Mouse (Mus musculus): ENCODE results near the gene Gm21976. TPM values are rescaled to one million over a fixed set of nuclear protein-coding genes. Genes with fewer than 3 reads are reported as not detected.

Gm21976 gene
- polyA plus RNA-seq, 1 experiment = not detected

DNA sequence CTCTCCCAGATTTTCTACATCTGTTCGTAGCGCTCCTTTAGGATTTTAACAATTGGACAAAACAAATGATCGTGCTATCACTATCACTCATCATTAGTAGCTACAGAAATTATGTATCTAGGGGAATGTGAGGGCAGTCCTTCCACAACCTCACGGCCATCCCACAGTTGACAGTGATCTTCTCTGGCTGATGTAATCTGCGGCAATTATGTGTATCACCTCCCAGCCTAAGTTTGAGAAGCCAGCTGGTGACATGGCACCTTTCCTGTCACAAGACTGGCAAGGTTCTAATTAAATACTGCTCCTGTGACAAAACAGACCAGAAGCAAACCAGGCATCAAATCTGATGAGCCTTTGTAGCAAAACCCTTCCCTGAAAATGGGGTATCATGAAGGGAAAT is 28.3 kb downstream of the Gm21976 start:
- no peak for DNase-seq (ENCODE audit: low read depth in 1 of 2, low spot score in 2 of 2)
- H3K36me3 ChIP-seq (ENCODE audit: control insufficient read depth, insufficient read depth, low read length) = peaks cover 26% of the 10 kb centered on the region
- no peak overlapping the region for H3K27ac ChIP-seq (ENCODE audit: insufficient read depth, low read length)
- H3K27me3 ChIP-seq (ENCODE audit: control insufficient read depth, insufficient read depth, low read length) = no peaks in the 10 kb centered on the region
- H3K4me1 ChIP-seq (ENCODE audit: control insufficient read depth, insufficient read depth, insufficient read length) = no peaks in the 10 kb centered on the region
- TF ChIP-seq CTCF (IDR thresholded peaks at IDR 0.05; ENCODE audit: extremely low read depth, insufficient read depth, insufficient read length, insufficient replicate concordance) (no peak), POLR2A (IDR thresholded peaks at IDR 0.05; ENCODE audit: low read depth, low read length) (no peak)
- H3K4me3 ChIP-seq (ENCODE audit: extremely low read depth, insufficient read depth, insufficient read length) = no peak overlapping the region
- WGBS = 92% methylated on average over 5 of the region's 5 CpGs

GRCm38 (mm10) chr13:98308724-98309123 is 29.0 kb downstream of the Gm21976 start:
- H3K27ac ChIP-seq (ENCODE audit: insufficient read depth, low read length) = no peak overlapping the region
- H3K4me1 ChIP-seq (ENCODE audit: control insufficient read depth, insufficient read depth, insufficient read length) = no peaks in the 10 kb centered on the region
- DNase-seq (ENCODE audit: low read depth in 1 of 2, low spot score in 2 of 2) = no peak
- no peak overlapping the region for H3K4me3 ChIP-seq (ENCODE audit: extremely low read depth, insufficient read depth, insufficient read length)
- 90% methylated on average over 4 of the region's 4 CpGs for WGBS
- no peaks in the 10 kb centered on the region for H3K27me3 ChIP-seq (ENCODE audit: control insufficient read depth, insufficient read depth, low read length)
- peaks cover 28% of the 10 kb centered on the region for H3K36me3 ChIP-seq (ENCODE audit: control insufficient read depth, insufficient read depth, low read length)
- TF ChIP-seq POLR2A (IDR thresholded peaks at IDR 0.05; ENCODE audit: low read depth, low read length) = no peak
- TF ChIP-seq CTCF (IDR thresholded peaks at IDR 0.05; ENCODE audit: extremely low read depth, insufficient read depth, insufficient read length, insufficient replicate concordance) = no peak

GRCm38 (mm10) chr13:98311597-98311996 is 31.9 kb downstream of the Gm21976 start:
- TF ChIP-seq POLR2A (IDR thresholded peaks at IDR 0.05; ENCODE audit: low read depth, low read length) (no peak), CTCF (IDR thresholded peaks at IDR 0.05; ENCODE audit: extremely low read depth, insufficient read depth, insufficient read length, insufficient replicate concordance) (no peak)
- no peak for DNase-seq (ENCODE audit: low read depth in 1 of 2, low spot score in 2 of 2)
- peaks cover 31% of the 10 kb centered on the region for H3K36me3 ChIP-seq (ENCODE audit: control insufficient read depth, insufficient read depth, low read length)
- no peak overlapping the region for H3K4me3 ChIP-seq (ENCODE audit: extremely low read depth, insufficient read depth, insufficient read length)
- H3K27me3 ChIP-seq (ENCODE audit: control insufficient read depth, insufficient read depth, low read length) = no peaks in the 10 kb centered on the region
- no peak overlapping the region for H3K27ac ChIP-seq (ENCODE audit: insufficient read depth, low read length)
- H3K4me1 ChIP-seq (ENCODE audit: control insufficient read depth, insufficient read depth, insufficient read length) = peaks cover 2% of the 10 kb centered on the region; the same call in 1 of the 2 replicates
- 97% methylated on average over 5 of the region's 5 CpGs for WGBS

GRCm38 (mm10) chr13:98313631-98314030 is 33.9 kb downstream of the Gm21976 start:
- DNase-seq (ENCODE audit: low read depth in 1 of 2, low spot score in 2 of 2) = no peak
- Histone ChIP-seq H3K27ac (ENCODE audit: insufficient read depth, low read length) (no peak overlapping the region), H3K36me3 (ENCODE audit: control insufficient read depth, insufficient read depth, low read length) (peaks cover 27% of the 10 kb centered on the region), H3K4me3 (ENCODE audit: extremely low read depth, insufficient read depth, insufficient read length) (no peak overlapping the region), H3K4me1 (ENCODE audit: control insufficient read depth, insufficient read depth, insufficient read length) (peaks cover 2% of the 10 kb centered on the region; the same call in 1 of the 2 replicates), H3K27me3 (ENCODE audit: control insufficient read depth, insufficient read depth, low read length) (no peaks in the 10 kb centered on the region)
- TF ChIP-seq POLR2A (IDR thresholded peaks at IDR 0.05; ENCODE audit: low read depth, low read length) = no peak
- TF ChIP-seq CTCF (IDR thresholded peaks at IDR 0.05; ENCODE audit: extremely low read depth, insufficient read depth, insufficient read length, insufficient replicate concordance) = no peak
- WGBS = 80% methylated on average over 7 of the region's 7 CpGs

DNA sequence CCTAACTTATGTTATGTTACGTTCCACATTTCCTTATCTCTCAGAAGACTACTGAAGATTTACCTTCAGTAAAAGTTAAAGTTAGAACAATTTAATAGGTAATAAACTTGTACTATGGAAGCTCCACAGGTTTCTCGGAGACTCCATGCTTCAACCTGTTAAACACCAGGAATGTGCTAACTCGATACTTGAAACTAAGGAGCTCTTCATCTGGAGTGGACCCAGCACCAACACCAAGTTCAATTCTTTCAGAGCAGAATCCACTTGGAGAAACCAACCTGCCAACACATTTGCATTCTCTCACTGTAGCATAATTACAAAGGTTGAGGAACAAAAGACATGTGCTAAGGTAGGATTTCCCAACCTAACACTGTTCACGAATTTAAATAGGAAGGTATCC is 35.4 kb downstream of the Gm21976 start:
- DNase-seq (ENCODE audit: low read depth in 1 of 2, low spot score in 2 of 2) = no peak
- WGBS = 79% methylated on average over 4 of the region's 4 CpGs
- Histone ChIP-seq H3K27me3 (ENCODE audit: control insufficient read depth, insufficient read depth, low read length) (no peaks in the 10 kb centered on the region), H3K27ac (ENCODE audit: insufficient read depth, low read length) (no peak overlapping the region), H3K4me1 (ENCODE audit: control insufficient read depth, insufficient read depth, insufficient read length) (peaks cover 2% of the 10 kb centered on the region; the same call in 1 of the 2 replicates), H3K36me3 (ENCODE audit: control insufficient read depth, insufficient read depth, low read length) (peaks cover 23% of the 10 kb centered on the region), H3K4me3 (ENCODE audit: extremely low read depth, insufficient read depth, insufficient read length) (no peak overlapping the region)
- no peak for TF ChIP-seq CTCF (IDR thresholded peaks at IDR 0.05; ENCODE audit: extremely low read depth, insufficient read depth, insufficient read length, insufficient replicate concordance)
- TF ChIP-seq POLR2A (IDR thresholded peaks at IDR 0.05; ENCODE audit: low read depth, low read length) = no peak

GRCm38 (mm10) chr13:98316140-98316479 is 36.4 kb downstream of the Gm21976 start:
- Histone ChIP-seq H3K27ac (ENCODE audit: insufficient read depth, low read length) (no peak overlapping the region), H3K36me3 (ENCODE audit: control insufficient read depth, insufficient read depth, low read length) (peaks cover 15% of the 10 kb centered on the region), H3K27me3 (ENCODE audit: control insufficient read depth, insufficient read depth, low read length) (no peaks in the 10 kb centered on the region), H3K4me3 (ENCODE audit: extremely low read depth, insufficient read depth, insufficient read length) (peak overlapping the region; percentile 95), H3K4me1 (ENCODE audit: control insufficient read depth, insufficient read depth, insufficient read length) (peaks cover 2% of the 10 kb centered on the region; the same call in 1 of the 2 replicates)
- DNase-seq (ENCODE audit: low read depth in 1 of 2, low spot score in 2 of 2) = no peak
- no peak for TF ChIP-seq POLR2A (IDR thresholded peaks at IDR 0.05; ENCODE audit: low read depth, low read length)
- TF ChIP-seq CTCF (IDR thresholded peaks at IDR 0.05; ENCODE audit: extremely low read depth, insufficient read depth, insufficient read length, insufficient replicate concordance) = no peak
- WGBS = under 1% methylated on average over 16 of the region's 17 CpGs

GRCm38 (mm10) chr13:98316480-98317245 is 37.0 kb downstream of the Gm21976 start, which contains the start of gene Btf3:
Gene Btf3 (minus strand): TSS chr13:98317006.
- Histone ChIP-seq H3K4me3 (ENCODE audit: extremely low read depth, insufficient read depth, insufficient read length) (peak within 1 kb of the TSS; percentile 95), H3K4me1 (ENCODE audit: control insufficient read depth, insufficient read depth, insufficient read length) (peaks cover 2% of the 10 kb centered on the region; the same call in 1 of the 2 replicates), H3K36me3 (ENCODE audit: control insufficient read depth, insufficient read depth, low read length) (peaks cover 9% of the 10 kb centered on the region), H3K27me3 (ENCODE audit: control insufficient read depth, insufficient read depth, low read length) (no peaks in the 10 kb centered on the region), H3K27ac (ENCODE audit: insufficient read depth, low read length) (peak within 1 kb of the TSS; percentile 73)
- WGBS = under 1% methylated on average over 87 of the region's 90 CpGs
- TF ChIP-seq CTCF (IDR thresholded peaks at IDR 0.05; ENCODE audit: extremely low read depth, insufficient read depth, insufficient read length, insufficient replicate concordance) (no peak), POLR2A (IDR thresholded peaks at IDR 0.05; ENCODE audit: low read depth, low read length) (no peak; the same call in 1 of the 2 replicates)
- DNase-seq (ENCODE audit: low read depth in 1 of 2, low spot score in 2 of 2) = peak; percentile 84 to 88
